Mouse (Mus musculus): ENCODE data around the gene Gm9964.
"Not testable (repeated sequence)": the region's sequence is repeated elsewhere in the genome, so short reads cannot be mapped to it uniquely, and the experiment has no call there.

Gm9964 gene

GRCm38 (mm10) chr11:79296856-79297491, at the start of gene Gm9964:
Gm9964 (minus strand) TSS chr11:79296906.
- DNase-seq, result no peak

- DNase-seq, result peak; percentile 81
Measured at GRCm38 (mm10) chr11:79339808-79340781, 43.4 kb upstream of the Gm9964 start.

GRCm38 (mm10) chr11:79339234-79339807, 42.6 kb upstream of the Gm9964 start, which contains the start of gene Nf1:
Nf1 (plus strand) TSS chr11:79339693.
- peak; percentile 98 for DNase-seq

GRCm38 (mm10) chr11:79338621-79339020, 41.9 kb upstream of the Gm9964 start:
- DNase-seq, result peak; percentile 10

GRCm38 (mm10) chr11:79336722-79337267, 40.1 kb upstream of the Gm9964 start:
- DNase-seq, result no peak

GRCm38 (mm10) chr11:79335077-79335476, 38.4 kb upstream of the Gm9964 start:
- no peak for DNase-seq

- no peak for DNase-seq
Measured at GRCm38 (mm10) chr11:79329585-79329984, 32.9 kb upstream of the Gm9964 start.

- DNase-seq, result no peak
Measured at GRCm38 (mm10) chr11:79328060-79328459, 31.4 kb upstream of the Gm9964 start.

- DNase-seq, result no peak
Measured at GRCm38 (mm10) chr11:79327106-79327505, 30.4 kb upstream of the Gm9964 start.

- no peak for DNase-seq
Measured at GRCm38 (mm10) chr11:79325663-79326062, 29.0 kb upstream of the Gm9964 start.

- no peak for DNase-seq
Measured at GRCm38 (mm10) chr11:79323985-79324685, 27.4 kb upstream of the Gm9964 start.

GRCm38 (mm10) chr11:79319807-79320206, 23.1 kb upstream of the Gm9964 start:
- DNase-seq, result no peak

GRCm38 (mm10) chr11:79316807-79317345, 20.2 kb upstream of the Gm9964 start:
- DNase-seq, result no peak

- no peak for DNase-seq
Measured at GRCm38 (mm10) chr11:79310467-79310866, 13.8 kb upstream of the Gm9964 start.

- DNase-seq, result peak; percentile 39
Measured at GRCm38 (mm10) chr11:79307560-79308200, 11.0 kb upstream of the Gm9964 start.

GRCm38 (mm10) chr11:79306996-79307395, 10.3 kb upstream of the Gm9964 start:
- peak; percentile 72 for DNase-seq

- peak; percentile 57 for DNase-seq
Measured at GRCm38 (mm10) chr11:79306510-79306909, 9.8 kb upstream of the Gm9964 start.

GRCm38 (mm10) chr11:79305697-79306340, 9.1 kb upstream of the Gm9964 start:
- no peak for DNase-seq

GRCm38 (mm10) chr11:79304245-79304644, 7.5 kb upstream of the Gm9964 start:
- not testable (repeated sequence) for DNase-seq

- no peak for DNase-seq
Measured at GRCm38 (mm10) chr11:79303109-79303508, 6.4 kb upstream of the Gm9964 start.
